Mouse (Mus musculus) lung, adult 2 months (tissue): Measurements from ENCODE around the gene Pcdh7.

ENCODE experiments used
- CTCF ChIP-seq: fragments of 200-500 bp; IDR thresholded peaks from 2 replicates; pipeline ENCODE4 v1.5.1; 2011; ENCODE audit warnings: mild to moderate bottlenecking, low read length, control low read depth; ENCODE audit not compliant: insufficient read depth
- POLR2A ChIP-seq: fragments of 200-500 bp; IDR thresholded peaks from 2 replicates; pipeline ENCODE4 v1.6.1; 2011; ENCODE audit warnings: low read depth, mild to moderate bottlenecking, control low read depth, low read length, borderline replicate concordance; ENCODE audit errors: extremely low read depth

GRCm38 (mm10) chr5:57828437-57828836, 110.7 kb downstream of the Pcdh7 start:
- TF ChIP-seq CTCF (no peak), POLR2A (no peak)
